Mouse (Mus musculus) testis, adult 2 months (tissue): ENCODE measurements around the gene Lyl1.

Source experiments
- CTCF ChIP-seq: fragments of 200-500 bp; IDR thresholded peaks from 2 replicates; pipeline ENCODE4 v1.5.1; 2012; ENCODE audit warnings: low read depth, mild to moderate bottlenecking, inconsistent platforms, low read length, moderate library complexity; ENCODE audit not compliant: control insufficient read depth, insufficient read depth, insufficient replicate concordance
- POLR2A ChIP-seq: fragments of 200-500 bp; IDR thresholded peaks from 2 replicates; pipeline ENCODE4 v1.6.1; 2012; ENCODE audit warnings: low read depth, mild to moderate bottlenecking, inconsistent platforms, low read length, moderate library complexity; ENCODE audit not compliant: control insufficient read depth

DNA sequence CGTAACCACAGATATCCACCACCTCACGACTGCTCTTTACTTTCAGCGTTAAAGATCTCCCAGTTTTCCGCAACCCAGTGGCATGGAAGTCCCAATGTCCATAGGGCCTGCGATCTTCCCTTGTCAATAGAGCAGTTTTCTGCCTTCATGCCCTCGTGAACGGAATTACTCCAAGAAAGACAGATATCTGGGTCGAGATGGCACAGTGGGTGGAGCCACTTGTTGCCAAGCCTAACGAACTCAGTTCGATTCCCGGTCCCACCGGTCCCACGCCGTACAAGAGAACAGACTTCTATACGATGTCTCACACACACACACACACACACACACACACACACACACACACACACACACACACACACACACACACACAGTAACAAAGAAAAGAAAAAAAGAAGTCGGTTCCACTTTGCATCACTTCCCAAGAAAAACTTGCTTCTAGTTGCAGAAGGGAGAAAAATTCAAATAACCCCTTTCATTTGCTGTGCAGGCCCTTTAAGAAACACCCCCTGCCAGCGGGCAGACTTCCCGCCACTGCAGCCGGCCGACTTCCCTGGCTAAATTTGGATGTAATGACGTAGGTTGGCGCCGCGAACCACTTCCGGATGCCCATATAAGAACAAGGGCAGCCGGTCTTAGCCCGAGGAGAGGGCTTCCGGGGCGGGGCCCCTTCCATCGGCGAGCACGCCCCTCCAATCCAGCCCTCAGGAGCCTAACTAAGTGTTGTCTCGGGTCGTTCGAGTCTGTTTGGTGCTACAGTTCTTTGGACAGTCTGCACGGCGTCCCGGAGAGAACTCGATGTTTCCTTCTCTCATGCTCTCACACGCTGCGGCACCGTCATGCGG, 37.6 kb upstream of the Lyl1 start:
- TF ChIP-seq CTCF (no peak), POLR2A (peak; percentile 79; the same call in 1 of the 2 replicates)
